Mouse (Mus musculus): ENCODE data around the gene Tcf15. TPM values are rescaled to one million over a fixed set of nuclear protein-coding genes. Genes with fewer than 3 reads are reported as not detected.

The Tcf15 gene
- polyA plus RNA-seq, 1 experiment from 2014 or later = 3.7 TPM

DNA sequence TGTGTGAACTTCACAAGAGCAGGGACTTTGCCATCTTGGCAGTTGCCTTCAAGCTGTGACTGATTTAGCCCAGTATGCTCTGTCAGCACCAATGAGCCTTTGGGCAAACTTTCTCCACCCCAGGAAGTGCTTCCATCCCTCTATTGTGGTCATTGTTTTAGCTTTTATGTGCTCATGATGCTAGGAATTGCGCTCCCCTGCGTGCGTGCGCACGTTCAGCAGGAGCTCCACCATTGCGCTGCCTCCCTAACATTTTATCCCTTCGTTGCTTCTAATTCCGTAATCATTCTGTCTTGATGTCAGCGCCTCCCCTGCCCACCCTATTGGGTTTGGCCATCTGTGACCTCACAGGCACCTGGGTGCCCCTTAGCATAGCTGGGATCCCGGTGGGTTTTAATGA, 36.8 kb upstream of the Tcf15 start:
- peaks cover 6% of the 10 kb centered on the region; the same call in 1 of the 2 replicates for H3K4me1 ChIP-seq
- H3K27ac ChIP-seq = no peak overlapping the region
- ATAC-seq (ENCODE audit: insufficient number of reproducible peaks, insufficient read depth, low FRiP score, low TSS enrichment, low read depth) = no peak
- no peaks in the 10 kb centered on the region; the same call in 1 of the 2 replicates for H3K36me3 ChIP-seq
- WGBS = 95% methylated on average over 10 of the region's 10 CpGs
- H3K4me2 ChIP-seq = peak overlapping the region; percentile 88
- H3K27me3 ChIP-seq = peaks cover 9% of the 10 kb centered on the region
- H3K9ac ChIP-seq = no peak overlapping the region
- H3K4me3 ChIP-seq = no peak overlapping the region
- no peaks in the 10 kb centered on the region for H3K9me3 ChIP-seq

DNA sequence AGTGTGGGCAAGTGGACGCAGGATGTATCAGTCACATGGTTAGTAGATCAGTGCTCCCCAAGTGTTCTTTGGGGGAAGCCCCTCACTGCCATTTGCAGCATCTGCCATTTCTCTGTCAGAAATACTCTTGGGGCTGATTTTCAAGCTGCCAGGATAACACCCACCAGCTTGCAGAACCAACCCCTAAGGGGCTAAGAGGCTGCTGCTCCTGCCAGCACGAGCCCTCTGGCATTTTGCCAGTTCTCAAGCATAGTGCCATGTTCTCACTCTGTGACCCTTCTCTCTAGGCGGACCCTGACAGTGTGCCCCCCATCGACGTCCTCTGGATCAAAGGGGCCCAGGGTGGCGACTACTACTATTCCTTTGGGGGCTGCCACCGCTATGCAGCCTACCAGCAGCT, 34.7 kb upstream of the Tcf15 start:
- Histone ChIP-seq H3K4me2 (no peak overlapping the region), H3K36me3 (no peaks in the 10 kb centered on the region; the same call in 1 of the 2 replicates), H3K27me3 (no peaks in the 10 kb centered on the region; the same call in 1 of the 2 replicates), H3K27ac (no peak overlapping the region), H3K9me3 (no peaks in the 10 kb centered on the region), H3K9ac (no peak overlapping the region), H3K4me3 (no peak overlapping the region), H3K4me1 (peaks cover 10% of the 10 kb centered on the region; the same call in 1 of the 2 replicates)
- ATAC-seq (ENCODE audit: insufficient number of reproducible peaks, insufficient read depth, low FRiP score, low TSS enrichment, low read depth) = no peak
- 67% methylated on average over 7 of the region's 7 CpGs for WGBS

GRCm38 (mm10) chr2:152109386-152109785, 34.0 kb upstream of the Tcf15 start:
- ATAC-seq (ENCODE audit: insufficient number of reproducible peaks, insufficient read depth, low FRiP score, low TSS enrichment, low read depth) = no peak
- H3K4me1 ChIP-seq = peaks cover 15% of the 10 kb centered on the region
- no peaks in the 10 kb centered on the region for H3K9me3 ChIP-seq
- H3K36me3 ChIP-seq = no peaks in the 10 kb centered on the region; the same call in 1 of the 2 replicates
- H3K27ac ChIP-seq = no peak overlapping the region
- H3K9ac ChIP-seq = no peak overlapping the region
- peaks cover 6% of the 10 kb centered on the region for H3K27me3 ChIP-seq
- H3K4me3 ChIP-seq = no peak overlapping the region
- H3K4me2 ChIP-seq = no peak overlapping the region
- WGBS = 82% methylated on average over 5 of the region's 5 CpGs

DNA sequence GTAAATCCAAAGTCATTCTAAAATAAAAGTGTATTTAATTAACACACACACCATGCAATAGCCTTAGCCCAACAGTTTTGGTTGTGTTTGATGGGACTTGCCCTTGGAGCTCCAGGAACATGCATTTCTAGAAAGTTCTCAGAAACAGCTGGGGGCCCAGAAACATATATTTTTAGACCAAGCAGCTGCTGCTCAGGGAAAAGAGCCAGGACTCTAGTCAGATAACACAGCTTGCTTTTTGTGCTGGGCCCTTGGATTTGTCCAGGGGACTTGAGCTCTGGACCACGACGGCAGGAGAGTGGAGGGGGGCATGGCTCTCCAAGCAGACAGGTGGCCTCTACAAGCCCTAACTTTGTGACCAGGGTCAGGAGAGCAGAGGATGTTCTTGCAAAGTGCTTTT, 32.0 kb upstream of the Tcf15 start:
- H3K27me3 ChIP-seq = peaks cover 20% of the 10 kb centered on the region
- 79% methylated on average over 2 of the region's 2 CpGs for WGBS
- no peak overlapping the region for H3K9ac ChIP-seq
- no peaks in the 10 kb centered on the region for H3K9me3 ChIP-seq
- peaks cover 28% of the 10 kb centered on the region for H3K4me1 ChIP-seq
- no peak for ATAC-seq (ENCODE audit: insufficient number of reproducible peaks, insufficient read depth, low FRiP score, low TSS enrichment, low read depth)
- no peak overlapping the region for H3K4me3 ChIP-seq
- no peak overlapping the region for H3K27ac ChIP-seq
- no peak overlapping the region for H3K4me2 ChIP-seq
- H3K36me3 ChIP-seq = no peaks in the 10 kb centered on the region; the same call in 1 of the 2 replicates

- 6% methylated on average over 7 of the region's 7 CpGs for WGBS
- peaks cover 28% of the 10 kb centered on the region for H3K4me1 ChIP-seq
- H3K9me3 ChIP-seq = no peaks in the 10 kb centered on the region
- H3K9ac ChIP-seq = no peak overlapping the region
- H3K4me3 ChIP-seq = no peak overlapping the region
- ATAC-seq (ENCODE audit: insufficient number of reproducible peaks, insufficient read depth, low FRiP score, low TSS enrichment, low read depth) = peak; percentile 73; the same call in 1 of the 2 replicates
- H3K36me3 ChIP-seq = no peaks in the 10 kb centered on the region; the same call in 1 of the 2 replicates
- H3K4me2 ChIP-seq = no peak overlapping the region
- peaks cover 20% of the 10 kb centered on the region for H3K27me3 ChIP-seq
- H3K27ac ChIP-seq = no peak overlapping the region
These were observed 31.4 kb upstream of the Tcf15 start for GRCm38 (mm10) chr2:152111920-152112319.

- Histone ChIP-seq H3K4me1 (peaks cover 28% of the 10 kb centered on the region), H3K36me3 (no peaks in the 10 kb centered on the region; the same call in 1 of the 2 replicates), H3K9ac (no peak overlapping the region), H3K9me3 (no peaks in the 10 kb centered on the region), H3K4me3 (no peak overlapping the region), H3K27me3 (peaks cover 20% of the 10 kb centered on the region), H3K4me2 (no peak overlapping the region), H3K27ac (no peak overlapping the region)
- WGBS = 78% methylated on average over 5 of the region's 5 CpGs
- no peak for ATAC-seq (ENCODE audit: insufficient number of reproducible peaks, insufficient read depth, low FRiP score, low TSS enrichment, low read depth)
These were observed 30.9 kb upstream of the Tcf15 start for GRCm38 (mm10) chr2:152112490-152112889.

DNA sequence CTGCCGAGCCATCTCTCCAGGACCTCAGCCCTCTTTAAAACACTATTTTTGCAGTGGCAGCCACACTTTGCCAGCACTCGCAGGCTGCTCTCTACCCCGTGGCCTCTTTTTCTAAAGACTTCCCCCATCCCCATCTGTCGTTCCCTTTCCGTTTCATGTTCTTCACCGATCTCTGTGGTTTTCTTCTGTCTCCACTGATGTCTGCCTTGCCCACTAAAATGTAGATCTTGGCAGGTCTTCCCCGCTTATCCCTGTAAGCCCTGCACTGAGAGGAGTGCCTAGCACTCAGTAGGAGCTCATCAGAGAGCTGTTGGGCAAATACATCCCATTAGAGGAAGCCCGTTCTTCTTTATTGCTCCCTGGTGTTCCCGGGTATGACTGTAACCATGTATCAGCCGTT, 30.4 kb upstream of the Tcf15 start:
- H3K36me3 ChIP-seq = no peaks in the 10 kb centered on the region; the same call in 1 of the 2 replicates
- no peak for ATAC-seq (ENCODE audit: insufficient number of reproducible peaks, insufficient read depth, low FRiP score, low TSS enrichment, low read depth)
- peaks cover 28% of the 10 kb centered on the region for H3K4me1 ChIP-seq
- 55% methylated on average over 10 of the region's 10 CpGs for WGBS
- no peaks in the 10 kb centered on the region for H3K9me3 ChIP-seq
- H3K27ac ChIP-seq = no peak overlapping the region
- no peak overlapping the region for H3K4me2 ChIP-seq
- H3K4me3 ChIP-seq = no peak overlapping the region
- no peak overlapping the region for H3K9ac ChIP-seq
- H3K27me3 ChIP-seq = peaks cover 20% of the 10 kb centered on the region

DNA sequence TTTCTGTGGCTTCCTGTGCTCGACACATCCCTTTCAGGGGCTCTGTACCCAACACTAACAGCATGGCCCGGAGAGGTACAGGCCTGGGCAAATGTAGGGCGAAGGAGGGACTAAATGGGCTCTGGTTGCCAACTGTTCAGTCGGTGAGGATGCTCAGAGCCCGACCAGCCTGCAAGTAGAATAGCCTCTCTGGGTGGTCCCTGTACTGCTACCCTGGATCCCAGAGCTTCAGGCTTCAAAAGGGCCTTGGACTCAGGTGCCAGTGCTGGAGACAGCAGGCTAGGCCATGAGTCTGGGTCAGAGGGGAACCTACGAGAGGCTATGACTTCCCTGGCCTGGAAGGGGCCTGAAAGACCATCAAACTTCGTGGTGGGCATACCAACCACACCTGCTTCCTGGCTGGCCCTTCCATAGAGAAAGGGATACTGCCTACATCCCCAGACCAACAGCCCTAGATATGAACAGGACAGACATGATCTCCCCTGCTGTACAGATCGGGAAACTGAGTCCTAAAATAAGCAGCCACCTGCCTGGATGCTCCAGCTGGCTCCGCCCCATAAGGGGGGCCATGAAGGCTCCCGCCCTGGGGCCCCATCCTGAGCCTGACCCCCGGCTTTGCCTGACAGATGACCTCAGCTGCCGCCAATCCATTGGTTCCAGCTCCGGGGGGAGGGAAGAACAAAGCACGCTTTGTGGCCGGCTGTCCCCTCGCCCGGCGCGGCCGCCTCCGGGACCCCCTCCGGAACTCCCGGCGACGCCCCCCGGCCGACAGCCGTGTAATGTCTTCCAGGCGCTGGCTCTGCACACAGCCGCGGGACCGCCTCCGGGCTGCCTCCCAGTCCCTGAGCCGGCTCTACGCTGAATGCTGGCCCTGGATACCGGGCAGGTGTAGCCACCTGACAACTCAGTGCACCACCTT, 29.0 kb upstream of the Tcf15 start:
- WGBS = 9% methylated on average over 36 of the region's 36 CpGs
- Histone ChIP-seq H3K4me2 (peak overlapping the region; percentile 60), H3K36me3 (no peaks in the 10 kb centered on the region), H3K27me3 (peaks cover 20% of the 10 kb centered on the region), H3K4me3 (peak overlapping the region; percentile 27), H3K9ac (peak overlapping the region; percentile 64), H3K9me3 (no peaks in the 10 kb centered on the region), H3K4me1 (peaks cover 31% of the 10 kb centered on the region), H3K27ac (no peak overlapping the region)
- ATAC-seq (ENCODE audit: insufficient number of reproducible peaks, insufficient read depth, low FRiP score, low TSS enrichment, low read depth) = peak; percentile 18; the same call in 1 of the 2 replicates

DNA sequence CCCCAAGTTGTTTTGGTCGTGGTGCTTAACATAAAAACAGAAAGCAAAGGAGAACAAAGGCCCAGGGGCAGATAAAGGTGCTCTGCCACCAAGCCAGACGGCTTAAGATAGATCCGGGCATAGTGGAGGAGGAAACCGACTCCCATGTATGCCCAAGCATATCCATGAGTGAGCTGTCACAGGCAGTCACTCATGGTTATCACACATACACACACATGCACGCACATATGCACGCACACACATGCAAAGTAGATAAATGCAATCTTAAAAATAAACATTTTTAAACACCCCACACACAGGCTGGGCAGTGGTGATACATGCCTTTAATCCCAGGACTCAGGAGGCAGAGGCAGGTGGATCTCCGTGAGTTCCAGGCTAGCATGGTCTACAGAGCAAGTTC, 25.7 kb upstream of the Tcf15 start:
- peaks cover 32% of the 10 kb centered on the region for H3K4me1 ChIP-seq

GRCm38 (mm10) chr2:152119228-152119865, 24.0 kb upstream of the Tcf15 start:
- Histone ChIP-seq H3K4me1 (peaks cover 27% of the 10 kb centered on the region), H3K4me3 (no peak overlapping the region), H3K27me3 (peaks cover 14% of the 10 kb centered on the region), H3K9ac (0 out of 2 replicates have a peak overlapping the region, but pooled peaks have one; percentile 32), H3K4me2 (no peak overlapping the region), H3K9me3 (no peaks in the 10 kb centered on the region), H3K27ac (peak overlapping the region; percentile 39; the same call in 1 of the 2 replicates), H3K36me3 (no peaks in the 10 kb centered on the region)
- 32% methylated on average over 6 of the region's 6 CpGs for WGBS
- no peak for ATAC-seq (ENCODE audit: insufficient number of reproducible peaks, insufficient read depth, low FRiP score, low TSS enrichment, low read depth)

More for the DNA sequence above, 25.7 kb upstream of the Tcf15 start:
- Histone ChIP-seq H3K27me3 (peaks cover 20% of the 10 kb centered on the region), H3K4me3 (no peak overlapping the region), H3K36me3 (no peaks in the 10 kb centered on the region), H3K9me3 (no peaks in the 10 kb centered on the region), H3K27ac (no peak overlapping the region), H3K4me2 (no peak overlapping the region), H3K9ac (no peak overlapping the region)
- 89% methylated on average over 7 of the region's 7 CpGs for WGBS
- no peak for ATAC-seq (ENCODE audit: insufficient number of reproducible peaks, insufficient read depth, low FRiP score, low TSS enrichment, low read depth)

GRCm38 (mm10) chr2:152122896-152123295, 20.5 kb upstream of the Tcf15 start:
- WGBS = 78% methylated on average over 9 of the region's 9 CpGs
- Histone ChIP-seq H3K4me2 (no peak overlapping the region), H3K4me1 (peaks cover 9% of the 10 kb centered on the region), H3K27ac (no peak overlapping the region), H3K9ac (no peak overlapping the region), H3K27me3 (no peaks in the 10 kb centered on the region), H3K9me3 (no peaks in the 10 kb centered on the region), H3K36me3 (no peaks in the 10 kb centered on the region), H3K4me3 (no peak overlapping the region)
- no peak for ATAC-seq (ENCODE audit: insufficient number of reproducible peaks, insufficient read depth, low FRiP score, low TSS enrichment, low read depth)

All from embryonic facial prominence, embryonic 13.5 days (tissue).